In genomic region chr11:20057429-20057828, GRCm38 (mm10) we compare ENCODE assay signal across 17 mouse cellular contexts.
"Had no signal": no experiment of that assay in that cellular context is flagged by ENCODE, and none has a peak within 500 bp of the region (broad histone marks: within the 10 kb centered on the region; RNA-seq: fewer than 3 reads in every experiment).

No protein-coding gene starts in this region.

- H3K9ac ChIP-seq: limb, embryonic 13.5 days; liver, embryonic 12.5 days; liver, embryonic 15.5 days; lung, embryonic 15.5 days; midbrain, embryonic 13.5 days; neural tube, embryonic 13.5 days had no signal

- DNase-seq: kidney, adult 18-20 months; kidney, adult 9 months; kidney, postnatal 25 days; layer of hippocampus, adult 9-11 months; liver; lung, adult 18-20 months; lung, postnatal 4 days; thymus, postnatal 25 days had no signal

- H3K4me3 ChIP-seq: layer of hippocampus, adult 2 months; limb, embryonic 10.5 days; limb, embryonic 13.5 days; liver, embryonic 12.5 days; liver, embryonic 15.5 days; lung, embryonic 15.5 days; midbrain, embryonic 13.5 days; neural tube, embryonic 13.5 days had no signal

- ATAC-seq: intestine, embryonic 16.5 days; liver, embryonic 12.5 days; midbrain, embryonic 13.5 days had no signal

- H3K9me3 ChIP-seq: limb, embryonic 10.5 days; limb, embryonic 13.5 days; liver, embryonic 12.5 days; liver, embryonic 15.5 days; lung, embryonic 15.5 days; midbrain, embryonic 13.5 days; neural tube, embryonic 13.5 days had no signal

- H3K27me3 ChIP-seq: limb, embryonic 13.5 days; liver, embryonic 12.5 days; liver, embryonic 15.5 days; lung, embryonic 15.5 days; midbrain, embryonic 13.5 days; neural tube, embryonic 13.5 days had no signal

- H3K4me2 ChIP-seq: limb, embryonic 13.5 days; liver, embryonic 12.5 days; liver, embryonic 15.5 days; lung, embryonic 15.5 days; midbrain, embryonic 13.5 days; neural tube, embryonic 13.5 days had no signal

- H3K4me1 ChIP-seq: lung, embryonic 15.5 days had no signal

- H3K27ac ChIP-seq: layer of hippocampus, adult 2 months; limb, embryonic 10.5 days; limb, embryonic 13.5 days; liver, embryonic 12.5 days; liver, embryonic 15.5 days; lung, embryonic 15.5 days; midbrain, embryonic 13.5 days; neural tube, embryonic 13.5 days had no signal
